In genomic region chr3:98280933-98281678, GRCm38 (mm10) we compare ENCODE assay signal across 8 mouse cellular contexts. TPM values are rescaled to one million over a fixed set of nuclear protein-coding genes. Genes with fewer than 3 reads are reported as not detected.
DNase-seq lines count a peak whose midpoint lies in the region; ATAC-seq and TF ChIP-seq lines count a peak whose summit lies in the region.

No protein-coding gene starts in this region.

- 47% methylated on average over 12 of the region's 12 CpGs for WGBS in hindbrain, embryonic 10.5 days
- WGBS in lung, embryonic 14.5 days, result 23% methylated on average over 12 of the region's 12 CpGs
- 4% methylated on average over 12 of the region's 12 CpGs for WGBS in thymus, adult 2 months

- no peak for TF ChIP-seq POLR2A in thymus, adult 2 months (IDR thresholded peaks at IDR 0.05; ENCODE audit: control insufficient read depth, extremely low read depth, insufficient read depth, low read length, poor library complexity)

- peak; percentile 94 for TF ChIP-seq CTCF in lung, embryonic 14.5 days (IDR thresholded peaks at IDR 0.05; ENCODE audit: low read depth)
- TF ChIP-seq CTCF in thymus, adult 2 months (IDR thresholded peaks at IDR 0.05; ENCODE audit: borderline replicate concordance, control insufficient read depth, extremely low read depth, insufficient read depth, low read length, poor library complexity), result peak; percentile 89; the same call in 1 of the 2 replicates

- DNase-seq in ES-CJ7 (ENCODE audit: low read depth, low spot score), result peak; percentile 64
- peak; percentile 30 for DNase-seq in cerebellum, adult 9-10 months
- DNase-seq in hindbrain, embryonic 10.5 days (ENCODE audit: low spot score), result peak; percentile 65
- peak; percentile 38 for DNase-seq in layer of hippocampus, adult 9-10 months (ENCODE audit: low spot score)
- DNase-seq in lung, embryonic 14.5 days, result peak; percentile 87
- DNase-seq in ovary, adult 18-20 months (ENCODE audit: low spot score), result peak; percentile 58
- peak; percentile 83 for DNase-seq in thymus, adult 2 months

- H3K4me1 ChIP-seq in hindbrain, embryonic 10.5 days (replicated peaks), result peaks cover 14% of the 10 kb centered on the region
- H3K4me1 ChIP-seq in lung, embryonic 14.5 days (ENCODE audit: insufficient read depth), result peaks cover 8% of the 10 kb centered on the region; the same call in 1 of the 2 replicates
- peaks cover 24% of the 10 kb centered on the region for H3K4me1 ChIP-seq in thymus, adult 2 months (replicated peaks; ENCODE audit: control insufficient read depth, insufficient read depth, low read length)

- no peak overlapping the region for H3K27ac ChIP-seq in hindbrain, embryonic 10.5 days
- no peak overlapping the region for H3K27ac ChIP-seq in lung, embryonic 14.5 days (ENCODE audit: low read depth)
- H3K27ac ChIP-seq in thymus, adult 2 months (ENCODE audit: control insufficient read depth, insufficient read depth, low read length), result peak overlapping the region; percentile 88

- H3K9ac ChIP-seq in lung, embryonic 14.5 days, result no peak overlapping the region

- no peaks in the 10 kb centered on the region for H3K27me3 ChIP-seq in hindbrain, embryonic 10.5 days (ENCODE audit: insufficient read depth, poor library complexity, severe bottlenecking)
- no peaks in the 10 kb centered on the region for H3K27me3 ChIP-seq in lung, embryonic 14.5 days (ENCODE audit: insufficient read depth, low read length)
- no peaks in the 10 kb centered on the region for H3K27me3 ChIP-seq in thymus, adult 2 months (ENCODE audit: control insufficient read depth, insufficient read depth, low read length)

- peak overlapping the region; percentile 27 for H3K4me2 ChIP-seq in lung, embryonic 14.5 days

- ATAC-seq in frontal cortex, adult (ENCODE audit: low TSS enrichment), result peak; percentile 97
- ATAC-seq in lung, embryonic 14.5 days (ENCODE audit: insufficient read depth), result peak; percentile 84

- H3K4me3 ChIP-seq in hindbrain, embryonic 10.5 days, result no peak overlapping the region
- no peak overlapping the region for H3K4me3 ChIP-seq in lung, embryonic 14.5 days (ENCODE audit: low read depth, low read length)
- peak overlapping the region; percentile 16; the same call in 1 of the 2 replicates for H3K4me3 ChIP-seq in thymus, adult 2 months (ENCODE audit: control insufficient read depth, insufficient read depth, low read length)

- no peaks in the 10 kb centered on the region for H3K36me3 ChIP-seq in hindbrain, embryonic 10.5 days
- no peaks in the 10 kb centered on the region for H3K36me3 ChIP-seq in lung, embryonic 14.5 days (ENCODE audit: insufficient read depth)
- H3K36me3 ChIP-seq in thymus, adult 2 months (ENCODE audit: control insufficient read depth, insufficient read depth, low read length), result no peaks in the 10 kb centered on the region

- H3K9me3 ChIP-seq in hindbrain, embryonic 10.5 days, result no peaks in the 10 kb centered on the region
- no peaks in the 10 kb centered on the region for H3K9me3 ChIP-seq in lung, embryonic 14.5 days (ENCODE audit: low read depth, low read length)

RNA-seq across cellular contexts. Expression of gene Hmgcs2, which starts 0.9 kb away (rescaled TPM):
- polyA plus RNA-seq in hindbrain, embryonic 10.5 days (2016; fragmentation: Nextera tagmentation; extraction: Ambion mirVana), result 2.2 and 3.8 TPM in 2 replicates
- polyA plus RNA-seq in lung, embryonic 14.5 days (2014; fragmentation: Nextera tagmentation; extraction: Ambion mirVana), result 1.2 and 1.6 TPM in 2 replicates
- polyA plus RNA-seq in thymus, adult 2 months (2012; rRNA removed), result 8.8 and 9.9 TPM in 2 replicates

RNA-seq across cellular contexts. Expression of gene Phgdh, which starts 58.7 kb away (rescaled TPM):
- polyA plus RNA-seq in hindbrain, embryonic 10.5 days (2016; fragmentation: Nextera tagmentation; extraction: Ambion mirVana), result 345 and 380 TPM in 2 replicates
- 212 and 230 TPM in 2 replicates for polyA plus RNA-seq in lung, embryonic 14.5 days (2014; fragmentation: Nextera tagmentation; extraction: Ambion mirVana)
- 213 and 232 TPM in 2 replicates for polyA plus RNA-seq in thymus, adult 2 months (2012; rRNA removed)

RNA-seq across cellular contexts. Expression of gene Reg4, which starts 59.1 kb away (rescaled TPM):
- not detected in 2 replicates for polyA plus RNA-seq in hindbrain, embryonic 10.5 days (2016; fragmentation: Nextera tagmentation; extraction: Ambion mirVana)
- polyA plus RNA-seq in lung, embryonic 14.5 days (2014; fragmentation: Nextera tagmentation; extraction: Ambion mirVana), result not detected in 2 replicates
- 0.35 TPM in 1 of 2 replicates, not detected in the other for polyA plus RNA-seq in thymus, adult 2 months (2012; rRNA removed)

Comparison
In these comparisons a context has a peak if more than half of its experiments do, and no peak if none do; other contexts are left out.
1. DNase-seq: peak in every context shown above with its lines; median percentile 87 in lung, embryonic 14.5 days; 83 in thymus, adult 2 months; 65 in hindbrain, embryonic 10.5 days; 64 in ES-CJ7; 58 in ovary, adult 18-20 months; 38 in layer of hippocampus, adult 9-10 months; 30 in cerebellum, adult 9-10 months.